Mouse (Mus musculus) embryo, embryonic 11 days (tissue): Measurements from ENCODE around the gene Erc2.

Experiments
- DNase-seq: peaks from one replicate; pipeline ENCODE4 v3.0.0-alpha.2; 2015

Erc2 gene

DNA sequence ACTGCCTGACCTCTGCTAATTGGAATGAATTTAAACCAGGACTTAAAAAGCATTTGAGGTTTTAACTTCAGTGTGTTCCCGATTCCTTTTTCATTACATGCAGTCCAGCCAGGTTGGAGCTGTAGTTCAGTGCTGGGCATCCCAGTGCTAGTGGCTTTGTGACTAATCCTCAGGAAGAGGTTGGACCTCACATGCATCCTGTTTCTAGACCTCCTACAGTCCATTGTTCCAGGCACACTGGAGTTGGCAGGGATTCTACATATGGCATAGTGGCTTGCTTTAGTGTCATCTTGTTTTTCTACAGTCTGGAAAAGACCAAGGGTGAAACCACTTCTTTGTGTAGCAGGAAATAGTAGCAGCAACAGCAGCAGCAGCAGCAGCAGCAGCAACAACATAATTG, 159.0 kb downstream of the Erc2 start:
- DNase-seq, result no peak

DNA sequence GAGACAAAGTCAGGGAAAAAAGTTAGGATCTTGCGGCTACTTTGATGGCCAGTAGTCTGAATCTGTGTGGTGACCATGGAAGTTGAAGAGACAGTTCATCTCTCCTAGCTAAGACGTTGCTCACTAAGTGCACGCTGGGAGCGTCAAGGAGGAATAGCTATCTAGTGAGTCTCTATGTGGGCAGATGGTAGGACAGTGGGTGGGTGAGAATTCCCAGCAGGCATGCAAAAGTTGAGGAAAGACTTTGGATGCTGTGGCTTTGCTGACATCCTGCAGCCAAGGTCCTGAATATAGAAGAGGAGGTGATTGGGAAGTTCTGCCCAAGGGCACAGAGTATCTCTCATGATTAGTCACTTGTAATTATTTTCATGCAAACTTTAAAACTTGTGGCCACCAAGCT, 162.6 kb downstream of the Erc2 start:
- DNase-seq, result no peak

DNA sequence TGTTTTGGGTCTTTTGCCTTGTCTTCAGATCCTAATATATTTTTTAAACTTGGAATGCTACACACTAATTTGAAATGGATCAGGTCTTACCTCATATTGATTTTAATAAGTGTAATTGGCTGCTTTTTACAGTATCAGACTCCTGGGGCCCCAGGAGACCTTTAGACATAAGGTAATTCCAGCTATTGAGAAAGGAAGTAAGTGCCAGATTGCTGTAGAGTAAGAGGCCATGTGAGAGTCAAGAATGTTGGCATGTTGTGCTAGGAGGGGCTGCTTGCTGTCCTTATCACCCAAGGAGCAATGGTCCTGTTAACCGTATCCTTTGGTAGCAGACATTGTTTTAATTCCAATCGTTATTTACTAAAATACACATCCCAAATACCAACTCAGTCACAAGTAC, 163.3 kb downstream of the Erc2 start:
- DNase-seq, result no peak

DNA sequence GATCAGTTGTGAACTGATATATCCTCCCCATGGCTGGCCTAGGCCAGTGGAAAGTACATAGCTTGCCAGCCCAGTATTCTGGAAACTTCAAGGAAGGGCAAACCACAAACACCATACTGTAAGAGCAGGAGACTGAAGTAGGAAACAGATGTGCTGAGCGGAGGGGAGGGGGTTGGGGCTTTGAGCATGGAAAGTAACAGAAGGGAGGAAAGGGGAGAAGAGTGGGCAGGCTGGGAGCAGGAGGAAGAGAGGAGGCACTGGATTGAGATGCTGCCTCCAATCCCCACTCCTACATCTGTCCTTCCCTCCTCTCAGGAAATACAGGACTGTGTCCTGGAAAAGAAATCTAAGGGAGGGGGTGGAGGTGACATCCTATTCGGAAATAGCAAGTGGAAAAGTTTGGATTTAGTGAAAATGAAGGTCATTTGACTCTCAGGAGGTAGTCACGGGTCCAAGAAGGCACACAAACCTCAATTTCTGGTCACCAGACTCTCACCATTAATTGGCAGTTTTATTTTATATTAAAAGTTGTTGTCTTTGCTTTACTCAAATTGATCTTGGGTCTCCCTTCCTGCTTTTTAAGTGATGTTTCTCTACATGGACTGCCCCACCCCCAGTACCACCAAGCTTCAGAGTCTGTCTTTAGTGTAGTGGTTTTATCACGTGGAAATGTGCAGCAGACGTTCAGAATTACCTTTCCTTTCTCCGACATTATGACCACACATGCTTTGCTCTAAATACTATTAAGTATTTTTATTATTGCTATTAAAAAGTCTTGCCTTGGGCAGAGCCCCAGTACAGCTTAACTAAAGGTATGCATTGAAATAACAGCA, 167.1 kb downstream of the Erc2 start:
- DNase-seq, result peak; percentile 20

DNA sequence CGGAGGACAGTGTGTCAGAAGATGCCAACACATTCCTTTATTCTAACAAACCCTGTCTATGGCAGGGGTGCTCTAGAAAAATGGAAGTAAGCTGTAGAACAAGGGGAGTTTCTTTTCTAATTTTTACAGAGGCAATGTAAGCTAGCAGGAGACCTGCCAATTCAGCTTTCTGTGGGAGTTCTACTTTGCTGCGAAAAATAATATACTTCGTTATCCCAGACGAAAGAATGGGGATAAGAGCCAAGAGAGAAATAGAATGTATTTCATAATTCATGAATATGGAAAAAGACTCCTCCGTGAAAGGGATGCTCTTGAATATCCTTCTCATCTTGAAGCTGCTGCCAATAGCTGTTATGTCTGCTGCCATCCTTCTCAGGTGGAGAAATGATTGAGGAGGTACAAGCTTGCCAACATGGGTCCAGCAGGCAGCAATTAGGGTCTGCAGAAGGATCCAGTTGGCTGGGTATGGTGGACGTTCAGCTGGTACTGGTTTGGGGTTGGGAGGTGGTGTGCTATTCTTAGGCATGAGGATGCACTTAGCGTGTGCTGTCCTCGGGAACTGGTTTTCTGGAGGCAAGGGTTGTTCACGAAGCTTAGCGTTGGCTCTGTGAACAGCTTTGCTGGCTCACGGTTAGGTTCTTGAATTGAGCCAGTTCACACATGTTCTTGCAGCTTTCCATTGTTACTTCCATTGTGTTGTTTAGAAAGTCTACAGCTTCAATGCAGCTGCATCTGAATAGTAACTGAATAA, 176.1 kb downstream of the Erc2 start:
- no peak for DNase-seq

DNA sequence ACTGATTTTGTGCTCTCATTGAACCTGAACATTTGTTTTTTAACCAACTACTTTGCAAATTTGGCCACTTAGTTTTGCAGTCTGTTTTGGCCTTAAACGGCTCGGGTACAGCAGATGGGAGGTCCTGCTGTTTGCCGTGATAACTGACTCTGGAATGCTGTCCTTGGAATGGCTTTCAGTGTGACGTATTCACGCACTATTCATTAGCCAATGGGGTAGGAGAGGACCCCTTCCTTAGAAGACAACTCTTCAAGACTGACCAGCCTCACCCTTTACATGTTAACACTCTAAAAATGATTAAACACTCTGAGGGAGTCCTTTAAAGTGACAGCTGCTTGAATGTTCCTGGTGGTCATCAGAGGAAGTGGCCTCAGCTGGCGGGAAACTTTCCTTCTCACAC, 178.5 kb downstream of the Erc2 start:
- no peak for DNase-seq

DNA sequence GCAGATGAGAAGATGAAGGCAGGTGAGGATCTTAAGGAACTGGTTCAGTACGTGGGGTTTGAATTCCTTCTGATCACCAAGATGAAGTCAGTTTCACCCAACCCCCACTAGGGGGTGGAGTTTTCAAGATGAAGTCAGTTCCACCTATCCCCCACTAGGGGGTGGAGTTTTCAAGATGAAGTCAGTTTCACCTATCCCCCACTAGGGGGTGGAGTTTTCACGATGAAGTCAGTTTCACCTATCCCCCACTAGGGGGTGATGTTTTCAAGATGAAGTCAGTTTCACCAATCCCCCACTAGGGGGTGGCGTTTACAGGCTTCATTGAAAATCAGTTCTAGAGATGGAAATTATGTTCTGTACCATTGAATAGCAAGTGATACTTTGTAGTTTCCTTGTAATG, 181.7 kb downstream of the Erc2 start:
- DNase-seq, result peak; percentile 46

DNA sequence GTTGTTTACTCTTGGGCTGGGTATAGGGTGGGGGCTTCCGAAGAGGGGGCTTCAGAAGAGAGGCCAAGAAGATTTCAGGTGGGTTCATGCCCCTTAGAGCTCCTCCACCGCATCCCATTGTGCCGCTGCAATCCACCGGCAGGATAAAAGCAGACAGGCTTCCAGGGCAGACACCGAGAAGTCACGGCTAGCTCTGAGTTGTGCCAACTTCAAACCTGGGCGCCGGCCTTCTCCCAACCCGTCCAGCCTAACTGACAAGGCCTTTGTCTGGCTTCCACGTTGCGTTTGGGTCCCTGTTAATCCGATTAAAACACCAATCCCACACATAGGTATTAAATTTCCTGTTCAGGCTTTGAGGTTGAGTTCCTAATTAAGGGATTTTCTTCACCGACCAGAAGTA, 182.8 kb downstream of the Erc2 start:
- DNase-seq, result no peak

DNA sequence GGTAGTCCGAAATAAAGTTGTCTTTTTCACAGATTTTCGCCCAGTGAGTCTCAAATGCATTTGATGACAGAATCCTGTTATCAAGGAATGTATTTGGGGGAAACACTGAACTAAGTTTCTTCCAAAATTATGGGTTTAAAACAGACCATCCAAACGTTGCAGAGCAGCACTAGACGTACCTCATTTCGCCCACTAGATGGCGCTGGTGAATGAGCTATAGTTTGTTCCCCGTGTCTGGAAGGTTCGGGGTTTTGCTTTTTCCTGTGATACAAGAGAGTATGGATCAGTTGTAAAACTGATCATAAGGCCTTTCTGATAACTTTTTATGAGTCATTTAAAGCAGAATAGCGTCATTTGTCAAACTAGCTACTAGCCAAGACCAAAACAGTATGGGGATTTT, 185.9 kb downstream of the Erc2 start:
- peak; percentile 82 for DNase-seq

DNA sequence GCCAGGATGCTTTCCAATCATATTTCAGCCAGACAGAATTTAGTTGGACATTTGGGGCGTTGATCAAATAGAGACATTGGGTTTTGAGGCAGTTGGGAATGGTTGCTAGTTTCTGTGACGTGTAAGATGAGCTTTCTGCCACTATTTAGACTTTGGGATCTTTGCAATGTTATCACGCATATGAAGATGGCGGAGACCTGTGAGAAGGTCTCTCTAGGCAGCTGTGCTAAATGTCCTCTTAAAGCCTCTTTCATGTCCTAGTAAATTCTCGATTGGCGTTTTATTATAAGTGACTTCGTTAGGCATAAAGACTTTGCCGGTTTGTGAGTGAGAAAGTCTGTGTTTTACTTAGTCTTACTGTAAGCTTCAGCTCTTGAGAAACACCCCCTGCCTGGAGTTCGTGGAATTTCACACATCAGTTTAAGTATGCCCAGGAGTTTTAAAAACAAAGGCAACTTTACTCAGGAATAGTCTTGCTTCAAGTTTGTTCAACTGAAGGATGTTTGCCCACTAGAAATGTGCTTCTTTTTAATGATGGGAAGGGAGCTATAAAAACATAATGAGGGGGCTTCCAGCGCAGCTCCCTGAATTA, 186.4 kb downstream of the Erc2 start:
- DNase-seq, result peak; percentile 25

DNA sequence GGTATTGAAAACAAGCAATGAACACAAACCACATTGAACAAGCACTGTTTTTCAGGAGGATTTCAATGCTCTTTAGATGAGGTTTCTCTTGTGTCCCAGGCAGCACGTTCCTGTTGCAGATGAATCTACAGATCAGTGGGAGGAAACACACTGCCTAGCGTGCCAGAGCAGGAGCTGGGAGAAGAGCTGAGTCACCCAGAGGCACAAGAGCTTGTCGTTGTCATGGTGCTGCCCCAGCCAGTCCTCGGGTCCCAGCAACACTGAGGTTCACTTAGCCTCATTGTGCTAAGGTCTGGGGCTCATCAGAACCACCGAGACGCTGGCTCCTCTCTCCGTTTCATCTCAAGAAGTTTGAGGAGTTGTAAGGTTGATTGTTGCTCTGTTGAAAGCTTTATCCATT, 188.6 kb downstream of the Erc2 start:
- DNase-seq, result peak; percentile 26

DNA sequence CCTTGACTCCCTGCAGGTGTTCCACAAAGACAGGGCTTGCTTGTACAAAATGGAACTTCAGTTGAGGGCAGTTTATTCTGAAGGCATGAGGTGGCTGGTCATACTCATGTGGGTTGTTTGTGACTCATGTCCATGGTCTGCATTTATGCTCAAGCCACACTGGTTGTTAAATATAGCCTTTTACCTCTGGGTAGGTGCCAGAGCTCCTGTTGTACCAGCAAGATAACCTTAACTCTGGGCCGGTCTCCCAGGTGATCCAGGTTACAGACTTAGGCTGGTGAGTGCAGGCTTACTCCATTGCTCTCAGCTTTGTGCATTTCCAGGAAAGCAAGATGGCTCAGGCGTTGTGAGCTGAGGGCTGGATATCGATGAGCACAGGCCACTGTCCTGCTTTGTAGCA, 189.4 kb downstream of the Erc2 start:
- DNase-seq, result no peak

DNA sequence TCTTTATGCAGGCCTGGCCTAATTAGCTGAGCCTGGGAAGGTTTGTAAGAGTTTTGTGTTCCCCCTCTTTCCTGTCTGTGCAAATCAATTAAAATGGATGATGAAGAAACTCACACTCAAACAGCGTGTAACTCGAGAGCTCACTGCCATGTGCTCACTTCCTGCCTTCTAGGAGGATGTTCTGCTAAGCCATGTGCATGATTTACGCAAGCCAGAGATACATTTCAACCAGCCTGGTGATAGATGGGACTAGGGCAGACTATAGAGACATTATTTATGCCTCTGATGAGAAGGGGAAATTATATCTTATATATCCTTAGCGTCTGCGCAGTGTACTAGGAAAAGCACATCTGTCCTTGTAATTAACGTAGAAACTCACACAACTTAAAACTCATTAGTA, 193.5 kb downstream of the Erc2 start:
- no peak for DNase-seq

DNA sequence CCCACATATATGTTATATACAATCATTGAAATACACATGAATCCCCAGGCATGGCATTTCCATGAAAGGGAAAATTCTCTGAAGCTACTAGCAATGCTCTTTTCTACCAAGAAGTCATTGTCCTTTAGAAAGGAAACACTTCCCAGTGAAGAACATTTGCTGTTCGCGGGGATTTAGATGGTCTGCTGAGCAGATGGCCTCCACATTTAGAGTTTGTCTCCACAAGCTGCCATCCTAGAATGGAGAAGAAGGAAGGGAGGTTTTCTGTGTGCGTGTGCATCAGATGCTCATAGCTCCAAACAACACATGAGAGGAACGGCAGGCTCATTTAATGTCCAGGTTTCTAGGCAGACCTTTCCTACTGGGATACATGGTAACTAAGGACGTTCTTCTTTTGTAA, 196.8 kb downstream of the Erc2 start:
- DNase-seq, result no peak

DNA sequence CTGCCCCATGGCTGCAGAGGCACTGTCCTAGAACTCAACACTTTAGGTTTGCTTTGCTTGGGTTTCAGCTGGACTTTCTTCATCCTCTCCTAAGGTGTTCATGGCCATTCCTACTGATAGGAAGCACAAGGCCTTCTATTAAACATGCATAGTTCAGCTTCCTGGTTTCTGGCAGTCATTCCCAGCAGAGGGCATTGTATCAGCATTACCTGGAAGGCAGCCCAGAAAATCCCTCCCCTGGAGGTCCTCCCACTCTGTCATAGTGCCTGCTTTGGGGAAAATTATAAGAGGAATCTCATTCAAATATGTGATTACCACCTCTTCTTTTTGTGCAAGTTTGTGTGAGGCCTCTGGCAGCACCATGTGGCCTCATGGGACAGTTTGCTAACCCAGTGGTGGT, 199.6 kb downstream of the Erc2 start:
- no peak for DNase-seq

DNA sequence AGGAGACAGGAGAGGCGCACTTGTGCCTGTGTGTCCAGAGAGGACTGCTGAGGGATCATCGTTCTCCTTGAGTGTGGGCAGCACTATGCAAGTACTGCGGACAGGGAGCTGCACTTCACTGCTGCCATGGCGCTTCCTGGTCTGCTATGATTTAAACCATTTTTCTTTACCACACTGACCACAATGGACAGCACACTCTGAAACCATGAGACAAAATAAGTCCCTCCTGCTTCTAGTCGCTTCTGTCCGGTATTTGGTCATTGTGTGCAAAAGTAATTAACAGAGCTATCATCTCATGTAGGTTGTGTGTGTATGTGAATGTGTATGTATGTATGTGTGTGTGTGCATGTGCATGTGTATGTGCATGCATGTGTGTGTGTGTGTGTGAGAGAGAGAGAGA, 200.3 kb downstream of the Erc2 start:
- DNase-seq, result no peak

DNA sequence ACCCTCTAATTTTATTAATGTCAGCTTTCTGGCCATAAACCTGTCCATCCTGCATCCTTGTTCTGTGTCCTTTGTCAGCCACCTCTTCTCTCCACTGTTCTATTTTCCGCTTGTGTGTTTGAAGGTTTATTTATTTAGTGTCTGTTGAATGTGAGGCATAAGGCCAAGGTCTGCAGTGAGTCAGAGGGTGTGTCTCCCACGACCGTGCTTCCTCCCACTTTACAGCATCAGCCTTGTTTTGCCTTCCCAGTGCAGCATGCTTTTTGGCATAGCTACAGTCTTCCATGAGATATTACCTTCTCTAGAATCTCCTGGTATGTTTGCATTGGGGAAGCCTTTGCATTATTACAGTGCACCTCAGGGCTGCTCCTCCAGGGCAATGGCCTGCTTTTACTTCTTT, 200.8 kb downstream of the Erc2 start:
- DNase-seq, result no peak

DNA sequence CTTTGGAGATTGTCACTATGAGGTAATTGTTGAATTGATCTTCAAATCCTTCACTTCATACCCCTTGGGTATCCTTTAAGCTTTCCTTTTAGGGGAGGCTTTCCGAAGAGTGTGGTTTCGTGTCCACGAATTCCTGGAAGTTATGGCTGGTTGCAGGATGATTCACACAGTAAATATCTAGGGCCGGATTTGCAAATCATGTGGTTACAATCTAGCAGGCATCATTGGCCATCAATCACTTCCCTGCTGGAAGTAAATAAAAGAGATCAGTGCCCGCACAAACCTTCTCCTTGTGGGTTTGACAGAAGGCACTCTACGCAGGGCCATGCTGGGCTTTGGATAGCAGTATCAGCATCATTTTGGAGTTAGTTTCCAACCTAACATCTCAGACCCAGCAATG, 201.7 kb downstream of the Erc2 start:
- no peak for DNase-seq

DNA sequence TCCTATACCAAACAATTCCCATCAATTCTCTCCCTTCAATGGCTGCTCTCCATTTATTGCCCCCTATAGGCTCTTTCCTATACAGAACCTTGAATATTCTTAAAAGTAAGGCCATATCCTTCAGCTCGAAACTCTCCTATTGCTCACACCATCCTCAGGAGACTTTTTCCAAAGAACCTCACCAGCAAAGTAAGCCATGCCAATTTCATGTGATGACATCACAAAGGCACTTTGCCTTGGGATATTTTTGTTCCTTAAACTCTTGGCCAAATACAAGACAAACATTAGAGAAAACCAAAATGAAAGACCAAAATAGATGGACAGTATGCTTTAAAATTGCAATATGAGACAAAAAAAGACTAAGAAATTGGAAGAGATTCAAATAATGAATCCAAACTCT, 204.6 kb downstream of the Erc2 start:
- no peak for DNase-seq

DNA sequence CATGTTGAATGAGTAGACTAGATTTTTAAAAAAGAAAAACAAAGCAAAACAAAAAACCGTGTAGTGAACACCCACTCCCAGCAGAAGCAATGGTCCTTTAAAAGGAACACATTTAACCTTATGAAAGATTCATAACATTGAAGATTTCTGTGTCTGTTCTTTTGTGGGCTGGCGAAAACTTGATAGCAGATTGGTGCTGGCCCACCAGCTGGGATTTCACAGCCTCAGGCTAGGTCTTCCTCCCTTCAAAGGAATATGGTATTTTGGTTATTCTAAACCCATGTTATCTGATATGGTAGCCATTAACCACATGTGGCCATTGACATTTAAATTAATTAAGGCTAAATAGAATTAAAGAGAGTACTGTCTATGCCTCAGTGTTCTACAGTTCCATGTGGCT, 205.9 kb downstream of the Erc2 start:
- no peak for DNase-seq

DNA sequence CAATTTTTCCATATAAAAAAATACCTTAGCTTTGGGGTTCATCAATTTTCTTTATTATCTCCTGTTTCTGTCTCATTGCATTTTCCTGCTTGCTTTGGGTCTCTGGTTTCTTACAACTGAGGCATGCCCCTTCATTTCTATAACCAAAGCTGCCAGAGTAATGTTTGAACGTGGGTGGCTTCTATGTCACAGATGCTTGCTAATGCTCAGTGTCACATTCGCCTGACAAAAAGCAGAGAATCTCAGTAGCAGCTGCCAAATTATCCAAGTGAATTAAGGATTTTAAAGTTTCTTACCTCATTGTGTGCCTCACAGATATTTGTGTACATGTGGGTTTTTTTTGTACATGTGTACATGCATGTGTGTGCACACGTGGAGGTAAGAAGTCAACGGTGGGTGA, 210.0 kb downstream of the Erc2 start:
- no peak for DNase-seq

DNA sequence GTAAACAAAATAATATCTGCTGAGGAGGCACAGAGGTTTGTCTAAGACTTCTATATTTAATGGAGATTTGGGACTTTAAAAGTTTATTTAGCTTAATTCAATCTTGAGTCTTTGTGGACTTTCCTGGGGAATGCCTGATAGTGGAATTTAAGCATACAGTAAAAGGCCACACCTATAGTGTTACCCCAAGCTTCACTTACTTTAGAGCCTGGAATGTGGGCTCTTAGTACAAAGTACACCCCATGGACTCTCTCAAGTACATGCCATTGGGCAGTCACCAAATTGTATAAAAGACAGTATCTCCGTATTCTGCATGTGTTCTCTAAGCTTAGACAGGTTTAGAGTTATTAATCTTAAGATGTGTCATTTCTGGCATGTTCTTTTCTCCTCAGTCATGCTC, 213.1 kb downstream of the Erc2 start:
- no peak for DNase-seq

DNA sequence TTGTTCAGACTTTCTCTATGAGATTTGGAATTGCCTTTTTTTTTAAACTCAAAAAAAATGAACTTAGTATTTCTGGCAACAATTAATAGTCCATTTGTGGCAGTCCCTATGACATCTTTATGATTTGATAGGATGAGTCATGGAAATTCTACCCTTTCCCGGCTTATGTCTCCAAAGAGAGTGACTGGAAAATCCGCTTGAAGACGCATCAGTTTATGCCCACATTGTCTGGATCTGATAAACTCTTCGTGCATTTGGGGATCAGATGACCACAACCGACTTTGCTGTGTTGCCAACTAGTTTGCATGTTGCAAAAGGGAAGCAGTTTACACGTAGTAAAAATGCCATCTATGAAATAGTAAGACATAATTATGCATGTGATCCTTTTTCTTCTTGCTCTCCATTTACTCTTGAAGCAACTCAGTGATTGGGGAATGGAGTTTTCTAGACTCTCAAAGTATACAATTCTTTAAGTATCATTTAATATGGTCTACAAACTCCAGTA, 215.4 kb downstream of the Erc2 start:
- no peak for DNase-seq

DNA sequence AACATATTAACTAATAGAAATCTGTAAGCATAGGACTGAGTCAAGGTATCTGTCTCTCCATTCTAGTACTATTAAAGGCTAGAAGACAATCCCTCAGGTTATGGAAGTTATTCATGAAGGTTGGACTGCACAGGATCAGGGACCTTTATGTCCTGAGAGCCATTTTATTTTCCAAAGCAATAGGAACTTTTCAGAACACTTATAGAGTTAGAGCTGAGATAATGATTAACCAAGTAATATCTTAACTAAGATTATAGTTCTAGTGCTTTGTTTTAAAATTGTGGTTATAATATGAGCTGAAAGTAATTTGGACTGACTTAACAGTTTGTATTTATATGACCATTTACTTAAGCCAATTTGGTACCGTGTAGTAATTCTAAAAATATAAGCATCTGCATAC, 217.9 kb downstream of the Erc2 start:
- DNase-seq, result no peak
